In the genomic region with DNA sequence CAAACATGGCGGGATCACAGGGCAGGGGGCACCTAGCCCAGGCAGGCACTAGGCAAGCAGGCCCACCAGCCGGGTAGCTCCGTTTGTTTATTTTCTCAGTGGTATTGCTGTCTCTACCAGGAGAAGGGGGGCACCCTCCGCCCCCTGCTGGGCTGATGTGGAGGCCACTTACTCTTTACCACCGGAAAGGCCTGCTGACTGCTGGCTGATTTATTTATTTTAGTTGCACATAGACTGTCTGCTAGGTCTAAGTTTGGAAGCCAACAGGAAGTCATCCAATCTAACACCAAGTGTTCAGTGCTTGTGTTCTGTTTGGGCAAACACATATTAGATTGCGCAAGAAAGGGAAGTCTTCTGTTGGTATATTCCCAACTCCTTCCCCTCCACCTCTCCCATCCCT, we compare ENCODE assay signal across 9 mouse cellular contexts.
DNase-seq lines count a peak whose midpoint lies in the region; ATAC-seq and TF ChIP-seq lines count a peak whose summit lies in the region.
"Had no signal": no experiment of that assay in that cellular context is flagged by ENCODE, and none has a peak within 500 bp of the region (broad histone marks: within the 10 kb centered on the region; RNA-seq: fewer than 3 reads in every experiment).

No protein-coding gene starts in this region.

- H3K4me2 ChIP-seq in hindbrain, embryonic 11.5 days (replicated peaks; ENCODE audit: low read depth, low read length): no peak overlapping the region
- no peak overlapping the region for H3K4me2 ChIP-seq in hindbrain, embryonic 16.5 days (ENCODE audit: low read length)
- no peak overlapping the region for H3K4me2 ChIP-seq in heart, postnatal 0 days (ENCODE audit: low read depth, low read length)
- no peak overlapping the region for H3K4me2 ChIP-seq in stomach, embryonic 15.5 days
- H3K4me2 ChIP-seq in hindbrain, embryonic 12.5 days (replicated peaks): no peak overlapping the region
- H3K4me2 ChIP-seq: limb, embryonic 15.5 days had no signal

- peak; percentile 49 for DNase-seq in hindbrain, embryonic 11.5 days (ENCODE audit: low spot score)
- DNase-seq in adrenal gland, adult 8-10 months: peak; percentile 36
- peak; percentile 26 for DNase-seq in heart, postnatal 0 days (ENCODE audit: low spot score)
- peak; percentile 43 for DNase-seq in liver
- DNase-seq in cerebellum, adult 8-10 months: no peak

- no peak overlapping the region for H3K4me3 ChIP-seq in hindbrain, embryonic 11.5 days (ENCODE audit: low read depth, low read length)
- no peak overlapping the region for H3K4me3 ChIP-seq in hindbrain, embryonic 16.5 days (ENCODE audit: low read length)
- no peak overlapping the region for H3K4me3 ChIP-seq in heart, postnatal 0 days (ENCODE audit: low read depth, low read length)
- no peak overlapping the region for H3K4me3 ChIP-seq in stomach, embryonic 15.5 days (replicated peaks)
- no peak overlapping the region for H3K4me3 ChIP-seq in hindbrain, embryonic 12.5 days
- H3K4me3 ChIP-seq: limb, embryonic 15.5 days had no signal

- no peak overlapping the region for H3K9ac ChIP-seq in hindbrain, embryonic 11.5 days (ENCODE audit: low read depth, low read length)
- H3K9ac ChIP-seq in hindbrain, embryonic 16.5 days (ENCODE audit: low read depth, low read length): no peak overlapping the region
- no peak overlapping the region for H3K9ac ChIP-seq in heart, postnatal 0 days (replicated peaks; ENCODE audit: low read depth, low read length)
- no peak overlapping the region for H3K9ac ChIP-seq in stomach, embryonic 15.5 days
- no peak overlapping the region for H3K9ac ChIP-seq in hindbrain, embryonic 12.5 days
- H3K9ac ChIP-seq: limb, embryonic 15.5 days had no signal

- TF ChIP-seq CTCF in heart, postnatal 0 days (IDR thresholded peaks at IDR 0.05; ENCODE audit: low read depth): peak; percentile 27

- H3K4me1 ChIP-seq in hindbrain, embryonic 11.5 days (replicated peaks; ENCODE audit: control insufficient read depth, insufficient read depth, low read length): peaks cover 9% of the 10 kb centered on the region
- peaks cover 2% of the 10 kb centered on the region for H3K4me1 ChIP-seq in hindbrain, embryonic 16.5 days (ENCODE audit: control insufficient read depth, insufficient read depth, low read depth, low read length)
- peaks cover 10% of the 10 kb centered on the region for H3K4me1 ChIP-seq in heart, postnatal 0 days (ENCODE audit: control insufficient read depth, insufficient read depth)
- H3K4me1 ChIP-seq in stomach, embryonic 15.5 days: 0 out of 2 replicates have a peak, but pooled peaks cover 14% of the 10 kb centered on the region
- H3K4me1 ChIP-seq in hindbrain, embryonic 12.5 days: peaks cover 18% of the 10 kb centered on the region

- H3K9me3 ChIP-seq in hindbrain, embryonic 11.5 days (ENCODE audit: control insufficient read depth, low read length): no peaks in the 10 kb centered on the region
- no peaks in the 10 kb centered on the region for H3K9me3 ChIP-seq in hindbrain, embryonic 16.5 days (ENCODE audit: control insufficient read depth, low read length)
- H3K9me3 ChIP-seq in heart, postnatal 0 days (replicated peaks; ENCODE audit: control insufficient read depth, low read length): no peaks in the 10 kb centered on the region
- H3K9me3 ChIP-seq in stomach, embryonic 15.5 days: no peaks in the 10 kb centered on the region
- no peaks in the 10 kb centered on the region for H3K9me3 ChIP-seq in hindbrain, embryonic 12.5 days (replicated peaks)
- H3K9me3 ChIP-seq: limb, embryonic 15.5 days had no signal

- TF ChIP-seq EP300 in heart, postnatal 0 days (IDR thresholded peaks at IDR 0.05; ENCODE audit: low read depth): no peak

- no peaks in the 10 kb centered on the region for H3K36me3 ChIP-seq in hindbrain, embryonic 11.5 days (ENCODE audit: control insufficient read depth, insufficient read depth, low read length)
- H3K36me3 ChIP-seq in hindbrain, embryonic 16.5 days (ENCODE audit: control insufficient read depth, insufficient read depth, low read length): no peaks in the 10 kb centered on the region
- no peaks in the 10 kb centered on the region for H3K36me3 ChIP-seq in heart, postnatal 0 days (replicated peaks; ENCODE audit: control insufficient read depth, insufficient read depth, low read length)
- H3K36me3 ChIP-seq in stomach, embryonic 15.5 days: no peaks in the 10 kb centered on the region
- H3K36me3 ChIP-seq in hindbrain, embryonic 12.5 days: no peaks in the 10 kb centered on the region
- H3K36me3 ChIP-seq: limb, embryonic 15.5 days had no signal

- H3K27ac ChIP-seq in hindbrain, embryonic 11.5 days (ENCODE audit: low read depth, low read length): no peak overlapping the region
- no peak overlapping the region for H3K27ac ChIP-seq in hindbrain, embryonic 16.5 days (ENCODE audit: low read depth, low read length)
- H3K27ac ChIP-seq in heart, postnatal 0 days (ENCODE audit: low read depth): no peak overlapping the region
- H3K27ac ChIP-seq in stomach, embryonic 15.5 days: no peak overlapping the region
- H3K27ac ChIP-seq in hindbrain, embryonic 12.5 days: no peak overlapping the region
- H3K27ac ChIP-seq: limb, embryonic 15.5 days had no signal

- WGBS in hindbrain, embryonic 11.5 days: 51% methylated on average over 6 of the region's 6 CpGs
- WGBS in hindbrain, embryonic 16.5 days: 56% methylated on average over 6 of the region's 6 CpGs
- 48% methylated on average over 6 of the region's 6 CpGs for WGBS in heart, postnatal 0 days
- WGBS in stomach, embryonic 15.5 days: 36% methylated on average over 6 of the region's 6 CpGs
- 49% methylated on average over 6 of the region's 6 CpGs for WGBS in hindbrain, embryonic 12.5 days

- ATAC-seq in hindbrain, embryonic 11.5 days (ENCODE audit: low FRiP score): no peak
- ATAC-seq in hindbrain, embryonic 16.5 days: no peak
- ATAC-seq in heart, postnatal 0 days (ENCODE audit: insufficient read depth, low read depth): no peak; the same call in 1 of the 2 replicates
- ATAC-seq in stomach, embryonic 15.5 days (ENCODE audit: insufficient read depth, low FRiP score, low read depth): peak; percentile 31; the same call in 1 of the 2 replicates
- ATAC-seq in hindbrain, embryonic 12.5 days (ENCODE audit: low FRiP score): no peak

- H3K27me3 ChIP-seq in hindbrain, embryonic 11.5 days (ENCODE audit: control insufficient read depth, insufficient read depth, low read length): no peaks in the 10 kb centered on the region
- H3K27me3 ChIP-seq in hindbrain, embryonic 16.5 days (replicated peaks; ENCODE audit: control insufficient read depth, insufficient read depth, low read length): no peaks in the 10 kb centered on the region
- H3K27me3 ChIP-seq in heart, postnatal 0 days (ENCODE audit: control insufficient read depth, insufficient read depth, low read length): no peaks in the 10 kb centered on the region
- H3K27me3 ChIP-seq in stomach, embryonic 15.5 days (replicated peaks): no peaks in the 10 kb centered on the region
- H3K27me3 ChIP-seq in hindbrain, embryonic 12.5 days: no peaks in the 10 kb centered on the region; the same call in 1 of the 2 replicates
